Mouse (Mus musculus) E14TG2a.4 (cell line): ENCODE data around the gene Rrad.

ENCODE experiments used
- CTCF ChIP-seq: conservative IDR thresholded peaks from 2 replicates; pipeline ENCODE4 v1.5.1; 2014; ENCODE audit warnings: low read length
- NANOG ChIP-seq: IDR thresholded peaks from 2 replicates; pipeline ENCODE4 v1.6.1; 2014; ENCODE audit warnings: borderline replicate concordance, low read length, mixed read lengths
- POU5F1 ChIP-seq: IDR thresholded peaks from 2 replicates; pipeline ENCODE4 v1.6.1; 2014; ENCODE audit warnings: low read length, borderline replicate concordance

- TF ChIP-seq CTCF, result no peak
- no peak for TF ChIP-seq POU5F1
- no peak for TF ChIP-seq NANOG
Observed at GRCm38 (mm10) chr8:104591856-104592255, 39.3 kb downstream of the Rrad start.
